Mouse (Mus musculus): ENCODE data around the gene 1810009A15Rik. TPM values are rescaled to one million over a fixed set of nuclear protein-coding genes. Genes with fewer than 3 reads are reported as not detected.
"Not testable (repeated sequence)": the region's sequence is repeated elsewhere in the genome, so short reads cannot be mapped to it uniquely, and the experiment has no call there.

1810009A15Rik gene
- polyA plus RNA-seq, 1 experiment from 2014 or later = 43.1 TPM

GRCm38 (mm10) chr19:8850402-8850901, 38.2 kb upstream of the 1810009A15Rik start, which contains the start of gene Lrrn4cl:
TSS of gene Lrrn4cl (plus strand) at chr19:8850768.
- peak; percentile 9 for DNase-seq
- Histone ChIP-seq H3K4me3 (replicated peaks; ENCODE audit: low read depth, low read length) (no peak within 1 kb of the TSS), H3K36me3 (ENCODE audit: control insufficient read depth, insufficient read depth, low read length) (peaks cover 37% of the 10 kb centered on the region), H3K4me1 (ENCODE audit: control insufficient read depth, insufficient read depth, low read length) (no peaks in the 10 kb centered on the region), H3K27me3 (ENCODE audit: control insufficient read depth, insufficient read depth, low read length) (no peaks in the 10 kb centered on the region), H3K9ac (replicated peaks; ENCODE audit: low read length) (no peak within 1 kb of the TSS), H3K9me3 (ENCODE audit: control insufficient read depth, low read length) (no peaks in the 10 kb centered on the region), H3K27ac (replicated peaks; ENCODE audit: low read depth, low read length) (no peak within 1 kb of the TSS), H3K4me2 (ENCODE audit: low read length) (no peak within 1 kb of the TSS)
- no peak for ATAC-seq (ENCODE audit: low FRiP score, low TSS enrichment)
- 39% methylated on average over 7 of the region's 7 CpGs for WGBS

- H3K9me3 ChIP-seq (ENCODE audit: control insufficient read depth, low read length) = no peaks in the 10 kb centered on the region
- 50% methylated on average over 7 of the region's 7 CpGs for WGBS
- no peak for ATAC-seq (ENCODE audit: low FRiP score, low TSS enrichment)
Observed at GRCm38 (mm10) chr19:8851639-8852038, 37.0 kb upstream of the 1810009A15Rik start.

GRCm38 (mm10) chr19:8852236-8852928, 36.3 kb upstream of the 1810009A15Rik start:
- 63% methylated on average over 10 of the region's 10 CpGs for WGBS
- no peak overlapping the region for H3K4me2 ChIP-seq (ENCODE audit: low read length)
- no peak for ATAC-seq (ENCODE audit: low FRiP score, low TSS enrichment)
- no peak overlapping the region for H3K4me3 ChIP-seq (replicated peaks; ENCODE audit: low read depth, low read length)
- H3K9me3 ChIP-seq (ENCODE audit: control insufficient read depth, low read length) = no peaks in the 10 kb centered on the region
- H3K27ac ChIP-seq (replicated peaks; ENCODE audit: low read depth, low read length) = no peak overlapping the region
- peaks cover 17% of the 10 kb centered on the region for H3K36me3 ChIP-seq (ENCODE audit: control insufficient read depth, insufficient read depth, low read length)
- H3K9ac ChIP-seq (replicated peaks; ENCODE audit: low read length) = no peak overlapping the region
- H3K27me3 ChIP-seq (ENCODE audit: control insufficient read depth, insufficient read depth, low read length) = no peaks in the 10 kb centered on the region
- no peak for DNase-seq
- no peaks in the 10 kb centered on the region for H3K4me1 ChIP-seq (ENCODE audit: control insufficient read depth, insufficient read depth, low read length)

More at GRCm38 (mm10) chr19:8851639-8852038, 37.0 kb upstream of the 1810009A15Rik start:
- no peak for DNase-seq
- Histone ChIP-seq H3K27me3 (ENCODE audit: control insufficient read depth, insufficient read depth, low read length) (no peaks in the 10 kb centered on the region), H3K36me3 (ENCODE audit: control insufficient read depth, insufficient read depth, low read length) (peaks cover 25% of the 10 kb centered on the region), H3K9ac (replicated peaks; ENCODE audit: low read length) (no peak overlapping the region), H3K4me2 (ENCODE audit: low read length) (no peak overlapping the region), H3K4me3 (replicated peaks; ENCODE audit: low read depth, low read length) (no peak overlapping the region), H3K4me1 (ENCODE audit: control insufficient read depth, insufficient read depth, low read length) (no peaks in the 10 kb centered on the region), H3K27ac (replicated peaks; ENCODE audit: low read depth, low read length) (no peak overlapping the region)

- no peak overlapping the region for H3K9ac ChIP-seq (replicated peaks; ENCODE audit: low read length)
- no peaks in the 10 kb centered on the region for H3K9me3 ChIP-seq (ENCODE audit: control insufficient read depth, low read length)
- no peak for DNase-seq
- ATAC-seq (ENCODE audit: low FRiP score, low TSS enrichment) = no peak
- no peak overlapping the region for H3K27ac ChIP-seq (replicated peaks; ENCODE audit: low read depth, low read length)
- peaks cover 11% of the 10 kb centered on the region for H3K36me3 ChIP-seq (ENCODE audit: control insufficient read depth, insufficient read depth, low read length)
- WGBS = 85% methylated on average over 3 of the region's 3 CpGs
- no peaks in the 10 kb centered on the region for H3K4me1 ChIP-seq (ENCODE audit: control insufficient read depth, insufficient read depth, low read length)
- H3K4me3 ChIP-seq (replicated peaks; ENCODE audit: low read depth, low read length) = no peak overlapping the region
- H3K4me2 ChIP-seq (ENCODE audit: low read length) = no peak overlapping the region
- no peaks in the 10 kb centered on the region for H3K27me3 ChIP-seq (ENCODE audit: control insufficient read depth, insufficient read depth, low read length)
Observed at GRCm38 (mm10) chr19:8853117-8853516, 35.5 kb upstream of the 1810009A15Rik start.

- Histone ChIP-seq H3K27ac (replicated peaks; ENCODE audit: low read depth, low read length) (no peak overlapping the region), H3K4me2 (ENCODE audit: low read length) (no peak overlapping the region), H3K27me3 (ENCODE audit: control insufficient read depth, insufficient read depth, low read length) (no peaks in the 10 kb centered on the region), H3K9ac (replicated peaks; ENCODE audit: low read length) (no peak overlapping the region), H3K36me3 (ENCODE audit: control insufficient read depth, insufficient read depth, low read length) (no peaks in the 10 kb centered on the region), H3K4me3 (replicated peaks; ENCODE audit: low read depth, low read length) (no peak overlapping the region), H3K9me3 (ENCODE audit: control insufficient read depth, low read length) (no peaks in the 10 kb centered on the region), H3K4me1 (ENCODE audit: control insufficient read depth, insufficient read depth, low read length) (no peaks in the 10 kb centered on the region)
- ATAC-seq (ENCODE audit: low FRiP score, low TSS enrichment) = no peak
- 47% methylated on average over 4 of the region's 4 CpGs for WGBS
- DNase-seq = peak; percentile 69
Observed at GRCm38 (mm10) chr19:8857689-8858088, 31.0 kb upstream of the 1810009A15Rik start.

- H3K9ac ChIP-seq (replicated peaks; ENCODE audit: low read length) = no peak overlapping the region
- no peak overlapping the region for H3K4me3 ChIP-seq (replicated peaks; ENCODE audit: low read depth, low read length)
- H3K27ac ChIP-seq (replicated peaks; ENCODE audit: low read depth, low read length) = no peak overlapping the region
- H3K36me3 ChIP-seq (ENCODE audit: control insufficient read depth, insufficient read depth, low read length) = no peaks in the 10 kb centered on the region
- no peaks in the 10 kb centered on the region for H3K4me1 ChIP-seq (ENCODE audit: control insufficient read depth, insufficient read depth, low read length)
- no peak overlapping the region for H3K4me2 ChIP-seq (ENCODE audit: low read length)
- 12% methylated on average over 1 of the region's 1 CpGs for WGBS
- no peaks in the 10 kb centered on the region for H3K9me3 ChIP-seq (ENCODE audit: control insufficient read depth, low read length)
- ATAC-seq (ENCODE audit: low FRiP score, low TSS enrichment) (no peak), DNase-seq (peak; percentile 62)
- H3K27me3 ChIP-seq (ENCODE audit: control insufficient read depth, insufficient read depth, low read length) = no peaks in the 10 kb centered on the region
Observed at GRCm38 (mm10) chr19:8859018-8859417, 29.6 kb upstream of the 1810009A15Rik start.

GRCm38 (mm10) chr19:8864265-8864664, 24.4 kb upstream of the 1810009A15Rik start:
- Histone ChIP-seq H3K36me3 (ENCODE audit: control insufficient read depth, insufficient read depth, low read length) (no peaks in the 10 kb centered on the region), H3K4me1 (ENCODE audit: control insufficient read depth, insufficient read depth, low read length) (no peaks in the 10 kb centered on the region), H3K4me3 (replicated peaks; ENCODE audit: low read depth, low read length) (no peak overlapping the region), H3K9me3 (ENCODE audit: control insufficient read depth, low read length) (no peaks in the 10 kb centered on the region), H3K4me2 (ENCODE audit: low read length) (no peak overlapping the region), H3K27ac (replicated peaks; ENCODE audit: low read depth, low read length) (no peak overlapping the region), H3K27me3 (ENCODE audit: control insufficient read depth, insufficient read depth, low read length) (no peaks in the 10 kb centered on the region), H3K9ac (replicated peaks; ENCODE audit: low read length) (no peak overlapping the region)
- ATAC-seq (ENCODE audit: low FRiP score, low TSS enrichment) (no peak), DNase-seq (no peak)
- WGBS = 88% methylated on average over 6 of the region's 6 CpGs

GRCm38 (mm10) chr19:8870381-8870780, 18.3 kb upstream of the 1810009A15Rik start:
- H3K9me3 ChIP-seq (ENCODE audit: control insufficient read depth, low read length); H3K4me1 ChIP-seq (ENCODE audit: control insufficient read depth, insufficient read depth, low read length); H3K27ac ChIP-seq (replicated peaks; ENCODE audit: low read depth, low read length); H3K9ac ChIP-seq (replicated peaks; ENCODE audit: low read length); DNase-seq; H3K4me3 ChIP-seq (replicated peaks; ENCODE audit: low read depth, low read length); H3K27me3 ChIP-seq (ENCODE audit: control insufficient read depth, insufficient read depth, low read length); ATAC-seq (ENCODE audit: low FRiP score, low TSS enrichment): not testable (repeated sequence)
- 86% methylated on average over 3 of the region's 3 CpGs for WGBS
- Histone ChIP-seq H3K36me3 (ENCODE audit: control insufficient read depth, insufficient read depth, low read length) (peaks cover 21% of the 10 kb centered on the region), H3K4me2 (ENCODE audit: low read length) (peak overlapping the region; percentile 84; the same call in 1 of the 2 replicates)

- Histone ChIP-seq H3K9me3 (ENCODE audit: control insufficient read depth, low read length) (no peaks in the 10 kb centered on the region), H3K4me1 (ENCODE audit: control insufficient read depth, insufficient read depth, low read length) (peaks cover 8% of the 10 kb centered on the region), H3K36me3 (ENCODE audit: control insufficient read depth, insufficient read depth, low read length) (peaks cover 25% of the 10 kb centered on the region), H3K27me3 (ENCODE audit: control insufficient read depth, insufficient read depth, low read length) (no peaks in the 10 kb centered on the region), H3K4me2 (ENCODE audit: low read length) (peak overlapping the region; percentile 84), H3K4me3 (replicated peaks; ENCODE audit: low read depth, low read length) (peak overlapping the region; percentile 95), H3K27ac (replicated peaks; ENCODE audit: low read depth, low read length) (peak overlapping the region; percentile 71), H3K9ac (replicated peaks; ENCODE audit: low read length) (peak overlapping the region; percentile 93)
- ATAC-seq (ENCODE audit: low FRiP score, low TSS enrichment) (peak; percentile 38; the same call in 1 of the 2 replicates), DNase-seq (no peak)
- WGBS = 61% methylated on average over 9 of the region's 9 CpGs
Observed at GRCm38 (mm10) chr19:8870838-8871237, 17.8 kb upstream of the 1810009A15Rik start.
